Mouse (Mus musculus) MEL (cell line): ENCODE data around the gene Dlec1. TPM values are rescaled to one million over a fixed set of nuclear protein-coding genes. Genes with fewer than 3 reads are reported as not detected.

Source experiments
- DNase-seq: peaks from one replicate; pipeline ENCODE4 v3.0.0; 2011; ENCODE audit warnings: low read depth, low spot score
- H3K27ac ChIP-seq: 2 replicates; pipeline ENCODE4 v1.5.1; 2012; ENCODE audit warnings: low read depth, mild to moderate bottlenecking, control low read depth, low read length, moderate library complexity; ENCODE audit not compliant: control insufficient read depth
- H3K27me3 ChIP-seq, 2 experiments: fragments of 150-350 bp in 1 of 2; sonication (generic) in 1 of 2; 2 replicates each; pipeline ENCODE4 v1.6.1; 2012; ENCODE audit warnings: low read length in 2 of 2, mild to moderate bottlenecking in 2 of 2, improper control_type of control experiment in 1 of 2, moderate library complexity in 1 of 2; ENCODE audit not compliant: insufficient read depth in 2 of 2, control insufficient read depth in 1 of 2
- H3K36me3 ChIP-seq, 2 experiments: 2 replicates each; pipeline ENCODE4 v1.6.1; 2012 to 2014; ENCODE audit warnings: low read length in 2 of 2, improper control_type of control experiment in 1 of 2, inconsistent platforms in 1 of 2, mild to moderate bottlenecking in 1 of 2; ENCODE audit not compliant: insufficient read depth in 2 of 2, control insufficient read depth in 1 of 2
- H3K4me1 ChIP-seq, 2 experiments: fragments of 150-350 bp in 1 of 2; sonication (generic) in 1 of 2; 2 replicates each; pipeline ENCODE4 v1.6.1; 2012; ENCODE audit warnings: low read length in 2 of 2, improper control_type of control experiment in 1 of 2, mild to moderate bottlenecking in 1 of 2; ENCODE audit not compliant: insufficient read depth in 2 of 2, control insufficient read depth in 1 of 2
- H3K4me3 ChIP-seq, 2 experiments: fragments of 150-350 bp in 1 of 2; sonication (generic) in 1 of 2; 2 replicates each; pipeline ENCODE4 v1.5.1; 2012; ENCODE audit warnings: low read depth in 2 of 2, low read length in 2 of 2, mild to moderate bottlenecking in 2 of 2, moderate library complexity in 2 of 2, control low read depth in 1 of 2, improper control_type of control experiment in 1 of 2; ENCODE audit not compliant: control insufficient read depth in 1 of 2, insufficient read depth in 1 of 2
- H3K79me2 ChIP-seq: 2 replicates; pipeline ENCODE4 v1.6.1; 2012; ENCODE audit warnings: mild to moderate bottlenecking, low read length, moderate library complexity; ENCODE audit not compliant: control insufficient read depth, poor library complexity, insufficient read depth
- H3K9ac ChIP-seq: 2 replicates; pipeline ENCODE4 v1.6.1; 2012; ENCODE audit warnings: low read depth, mild to moderate bottlenecking, control low read depth, low read length, moderate library complexity; ENCODE audit not compliant: control insufficient read depth, poor library complexity, severe bottlenecking
- H3K9me3 ChIP-seq: fragments of 150-350 bp; sonication (generic); replicated peaks from 2 replicates; pipeline ENCODE4 v1.6.1; 2012; ENCODE audit warnings: mild to moderate bottlenecking, low read length, improper control_type of control experiment, moderate library complexity; ENCODE audit not compliant: insufficient read depth
- CHD2 ChIP-seq: IDR thresholded peaks from 2 replicates; pipeline ENCODE4 v1.6.1; 2011; ENCODE audit warnings: low read length, improper control_type of control experiment
- CTCF ChIP-seq, 3 experiments: IDR thresholded peaks in 2 of 3; conservative IDR thresholded peaks in 1 of 3; 2 replicates each; pipeline ENCODE4 v1.5.1; 2011 to 2012; ENCODE audit warnings: low read length in 3 of 3, low read depth in 2 of 3, mild to moderate bottlenecking in 2 of 3, improper control_type of control experiment in 1 of 3, inconsistent platforms in 1 of 3, mixed read lengths in 1 of 3, moderate library complexity in 1 of 3; ENCODE audit not compliant: control insufficient read depth in 1 of 3, insufficient read depth in 1 of 3, poor library complexity in 1 of 3, severe bottlenecking in 1 of 3
- ELF1 ChIP-seq: IDR thresholded peaks from 2 replicates; pipeline ENCODE4 v1.6.1; 2014; ENCODE audit warnings: low read depth, mild to moderate bottlenecking, inconsistent platforms, low read length, improper control_type of control experiment, moderate library complexity
- EP300 ChIP-seq, 2 experiments: IDR thresholded peaks; 2 replicates each; pipeline ENCODE4 v1.6.1; 2011; ENCODE audit warnings: improper control_type of control experiment in 2 of 2, low read length in 2 of 2, low read depth in 1 of 2, mild to moderate bottlenecking in 1 of 2
- GATA1 ChIP-seq: IDR thresholded peaks from 2 replicates; pipeline ENCODE4 v1.6.1; 2011; ENCODE audit warnings: low read depth, low read length, improper control_type of control experiment
- MAFK ChIP-seq: IDR thresholded peaks from 2 replicates; pipeline ENCODE4 v1.6.1; 2011; ENCODE audit warnings: low read depth, mild to moderate bottlenecking, low read length, improper control_type of control experiment, borderline replicate concordance
- MAX ChIP-seq: IDR thresholded peaks from 2 replicates; pipeline ENCODE4 v1.6.1; 2011; ENCODE audit warnings: low read length, improper control_type of control experiment
- MAZ ChIP-seq: IDR thresholded peaks from 2 replicates; pipeline ENCODE4 v1.6.1; 2012; ENCODE audit warnings: low read depth, mild to moderate bottlenecking, inconsistent platforms, low read length, improper control_type of control experiment
- MXI1 ChIP-seq: IDR thresholded peaks from 2 replicates; pipeline ENCODE4 v1.6.1; 2011; ENCODE audit warnings: mild to moderate bottlenecking, low read depth, low read length, improper control_type of control experiment
- NELFE ChIP-seq: IDR thresholded peaks from 2 replicates; pipeline ENCODE4 v1.6.1; 2011; ENCODE audit warnings: low read depth, low read length, improper control_type of control experiment
- POLR2A ChIP-seq, 2 experiments: IDR thresholded peaks; 2 replicates each; pipeline ENCODE4 v1.6.1; 2011 to 2012; ENCODE audit warnings: low read length in 2 of 2, mild to moderate bottlenecking in 2 of 2, control low read depth in 1 of 2, improper control_type of control experiment in 1 of 2, low read depth in 1 of 2, moderate library complexity in 1 of 2; ENCODE audit not compliant: control insufficient read depth in 1 of 2, insufficient read depth in 1 of 2, poor library complexity in 1 of 2
- POLR2AphosphoS5 ChIP-seq: IDR thresholded peaks from 2 replicates; pipeline ENCODE4 v1.6.1; 2012; ENCODE audit warnings: low read depth, borderline replicate concordance, mild to moderate bottlenecking, inconsistent platforms, low read length, moderate library complexity, mixed read lengths
- RCOR1 ChIP-seq: IDR thresholded peaks from 2 replicates; pipeline ENCODE4 v1.6.1; 2012; ENCODE audit warnings: low read depth, mild to moderate bottlenecking, inconsistent platforms, low read length, improper control_type of control experiment
- SIN3A ChIP-seq: IDR thresholded peaks from 2 replicates; pipeline ENCODE4 v1.6.1; 2012; ENCODE audit warnings: low read length, improper control_type of control experiment, inconsistent platforms
- SMC3 ChIP-seq: IDR thresholded peaks from 2 replicates; pipeline ENCODE4 v1.6.1; 2011; ENCODE audit warnings: low read depth, low read length, improper control_type of control experiment
- TCF12 ChIP-seq: IDR thresholded peaks from 2 replicates; pipeline ENCODE4 v1.6.1; 2014; ENCODE audit warnings: low read depth, mild to moderate bottlenecking, inconsistent platforms, low read length, improper control_type of control experiment, moderate library complexity
- USF2 ChIP-seq, 2 experiments: IDR thresholded peaks; 2 replicates each; pipeline ENCODE4 v1.6.1; 2011 to 2012; ENCODE audit warnings: improper control_type of control experiment in 2 of 2, low read length in 2 of 2, borderline replicate concordance in 1 of 2, inconsistent platforms in 1 of 2, low read depth in 1 of 2, mild to moderate bottlenecking in 1 of 2; ENCODE audit not compliant: insufficient read depth in 1 of 2
- ZKSCAN1 ChIP-seq: IDR thresholded peaks from 2 replicates; pipeline ENCODE4 v1.6.1; 2012; ENCODE audit warnings: low read depth, mild to moderate bottlenecking, inconsistent platforms, low read length, improper control_type of control experiment, moderate library complexity
- ZMIZ1 ChIP-seq: IDR thresholded peaks from 2 replicates; pipeline ENCODE4 v1.6.1; 2012; ENCODE audit warnings: low read depth, mild to moderate bottlenecking, inconsistent platforms, low read length, improper control_type of control experiment, moderate library complexity
- ZNF384 ChIP-seq: IDR thresholded peaks from 2 replicates; pipeline ENCODE4 v1.6.1; 2012; ENCODE audit warnings: low read depth, mild to moderate bottlenecking, inconsistent platforms, low read length, improper control_type of control experiment
- polyA plus RNA-seq, 2 experiments: library from polyadenylated mRNA; stranded (reverse) in 1 of 2; unstranded in 1 of 2; fragments of >175 nt in 1 of 2; fragments of >200 nt in 1 of 2; gene quantifications; 2 replicates each; pipeline versions ENCODE4 v1.2.1 to v1.2.4; 2012; ENCODE audit warnings: low replicate concordance in 2 of 2, low read depth in 1 of 2; ENCODE audit not compliant: insufficient read length in 2 of 2, insufficient read depth in 1 of 2, missing spikeins in 1 of 2
- total RNA-seq: library from RNA; depleted of rRNA; stranded (reverse); fragments of 300-350 nt; gene quantifications from 2 replicates; pipeline ENCODE4 v1.2.3, GENCODE M21; 2012

Gene Dlec1
- total and polyA plus RNA-seq, 3 experiments, result 0.22 TPM; not detected in 2

DNA sequence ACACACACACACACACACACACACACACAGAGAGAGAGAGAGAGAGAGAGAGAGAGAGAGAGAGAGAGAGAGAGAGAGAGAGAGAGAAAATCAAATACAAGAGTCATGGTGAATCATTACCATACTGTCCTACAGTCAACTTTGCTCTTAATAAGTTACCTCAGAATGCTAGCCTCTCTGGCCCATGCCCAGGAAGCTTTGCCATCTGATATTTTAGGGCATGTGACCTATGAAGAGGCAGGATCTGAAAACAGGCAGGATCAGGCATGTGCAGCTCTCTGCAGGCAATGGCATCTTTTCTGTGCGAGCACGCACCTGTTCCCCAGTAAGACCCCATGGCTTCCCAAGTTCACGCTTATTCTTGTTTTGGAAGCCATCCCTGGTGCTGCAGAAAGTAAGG is 58.4 kb downstream of the Dlec1 start (continued):
- no peak for TF ChIP-seq MAX
- no peak for TF ChIP-seq SMC3
- TF ChIP-seq CHD2, result no peak
- no peak for TF ChIP-seq USF2 (IDR thresholded peaks at IDR 0.05; ENCODE audit: borderline replicate concordance in 1 of 2, insufficient read depth in 1 of 2, low read depth in 1 of 2, low read length in 2 of 2)

DNA sequence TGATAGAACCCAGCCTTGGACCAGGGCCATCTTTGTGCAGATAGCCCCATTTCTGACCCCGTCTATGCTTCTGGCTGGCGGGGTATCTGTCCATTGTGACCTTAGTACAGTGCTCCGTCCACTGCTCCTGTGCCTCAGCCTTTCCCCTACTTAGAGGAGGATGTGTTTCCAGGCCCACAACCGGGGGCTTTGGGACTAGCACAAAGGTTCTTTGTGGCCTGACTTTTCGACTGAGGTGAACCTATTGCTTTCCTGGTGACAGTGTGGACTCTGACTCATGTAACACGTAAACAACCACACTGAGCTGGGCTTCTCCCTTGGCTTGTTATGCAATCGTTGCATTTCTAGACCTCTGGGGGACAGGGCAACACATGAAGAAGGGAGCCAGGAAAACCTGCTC is 62.5 kb downstream of the Dlec1 start:
- Histone ChIP-seq H3K27ac (no peak overlapping the region), H3K4me3 (no peak overlapping the region)
- DNase-seq, result no peak
- TF ChIP-seq MAZ (no peak), NELFE (no peak), MXI1 (no peak), TCF12 (no peak), CTCF (IDR thresholded peaks at IDR 0.05 in 2 of 3, conservative IDR thresholded peaks at IDR 0.05 in 1 of 3; ENCODE audit: control insufficient read depth in 1 of 3, insufficient read depth in 1 of 3, low read depth in 2 of 3, low read length in 3 of 3, poor library complexity in 1 of 3, severe bottlenecking in 1 of 3) (no peak), GATA1 (no peak), EP300 (IDR thresholded peaks at IDR 0.05; ENCODE audit: low read depth in 1 of 2, low read length in 2 of 2) (no peak), CHD2 (no peak), MAFK (no peak), ELF1 (no peak), POLR2A (IDR thresholded peaks at IDR 0.05; ENCODE audit: control insufficient read depth in 1 of 2, insufficient read depth in 1 of 2, low read depth in 1 of 2, low read length in 2 of 2, poor library complexity in 1 of 2) (no peak), SIN3A (no peak), ZMIZ1 (no peak), ZNF384 (no peak), SMC3 (no peak), ZKSCAN1 (no peak)
- TF ChIP-seq, all 39 proteins: peak for 0
- no peaks in the 10 kb centered on the region for H3K4me1 ChIP-seq
- H3K36me3 ChIP-seq, result no peaks in the 10 kb centered on the region
- H3K79me2 ChIP-seq, result no peaks in the 10 kb centered on the region
- H3K9ac ChIP-seq, result no peak overlapping the region
- H3K27me3 ChIP-seq, result peaks cover 0 to 8% of the 10 kb centered on the region in 2 experiments; a peak in 3 of 4 replicates
- no peaks in the 10 kb centered on the region for H3K9me3 ChIP-seq

DNA sequence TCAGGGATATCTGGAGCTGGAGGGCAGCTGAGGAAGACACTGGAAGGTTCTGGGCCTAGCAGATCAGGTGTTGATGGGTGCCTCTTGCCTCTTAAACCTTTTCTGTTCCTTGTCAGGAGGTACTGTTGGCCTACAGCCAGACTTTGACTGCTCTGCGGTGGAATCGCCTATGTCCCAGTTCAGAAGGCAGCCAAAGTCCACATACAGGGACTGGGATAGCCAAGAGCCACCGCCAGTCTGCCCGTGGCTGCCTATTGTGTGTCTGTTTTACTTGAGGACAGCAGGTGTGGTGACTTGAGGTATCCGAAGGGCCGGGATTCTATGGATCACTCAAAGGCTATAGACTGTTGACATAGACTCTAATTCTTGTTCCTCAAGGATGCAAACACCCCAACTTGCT is 63.3 kb downstream of the Dlec1 start:
- Histone ChIP-seq H3K9me3 (no peaks in the 10 kb centered on the region), H3K4me3 (no peak overlapping the region), H3K9ac (no peak overlapping the region), H3K79me2 (no peaks in the 10 kb centered on the region), H3K27ac (no peak overlapping the region), H3K27me3 (peaks cover 0 to 8% of the 10 kb centered on the region in 2 experiments; a peak in 3 of 4 replicates), H3K36me3 (no peaks in the 10 kb centered on the region), H3K4me1 (no peaks in the 10 kb centered on the region)
- TF ChIP-seq ZKSCAN1 (no peak), SMC3 (no peak), RCOR1 (no peak), POLR2AphosphoS5 (no peak)
- no peak for DNase-seq
